Mouse (Mus musculus): ENCODE results near the gene Mrpl4. TPM values are rescaled to one million over a fixed set of nuclear protein-coding genes. Genes with fewer than 3 reads are reported as not detected.
"Not testable (repeated sequence)": the region's sequence is repeated elsewhere in the genome, so short reads cannot be mapped to it uniquely, and the experiment has no call there.

Gene Mrpl4
- polyA plus RNA-seq, 2 experiments, result 36.7 to 61.3 TPM

DNA sequence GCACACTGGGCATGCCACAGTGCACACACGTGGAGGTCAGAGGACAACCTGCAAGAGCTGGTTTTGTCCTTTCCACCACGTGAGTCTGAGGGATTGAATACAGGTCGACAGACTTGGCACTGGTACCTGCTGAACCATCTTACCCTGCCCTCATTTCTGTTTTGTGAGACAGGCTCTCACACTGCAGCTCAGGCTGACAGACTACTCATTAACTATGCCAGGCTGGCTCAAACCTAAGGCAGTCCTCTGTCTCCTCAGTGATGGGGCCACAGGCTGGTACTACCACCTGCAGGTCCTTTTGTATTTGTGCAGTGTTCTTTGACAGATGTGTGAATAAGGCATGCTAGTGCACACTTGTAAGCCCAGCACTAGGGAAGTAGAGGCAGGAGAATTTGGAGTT is 7.5 kb upstream of the Mrpl4 start:
- H3K4me3 ChIP-seq (ENCODE audit: insufficient read depth in 1 of 2, low read depth in 2 of 2, low read length in 2 of 2), result no peak overlapping the region
- no peaks in the 10 kb centered on the region for H3K9me3 ChIP-seq (ENCODE audit: control insufficient read depth, low read length)
- H3K4me1 ChIP-seq (replicated peaks; ENCODE audit: control insufficient read depth in 2 of 2, insufficient read depth in 2 of 2, low read length in 1 of 2), result peaks cover 0 to 3% of the 10 kb centered on the region in 2 experiments; a peak in 2 of 4 replicates
- H3K4me2 ChIP-seq (ENCODE audit: low read depth), result no peak overlapping the region
- no peaks in the 10 kb centered on the region for H3K36me3 ChIP-seq (replicated peaks; ENCODE audit: control insufficient read depth, insufficient read depth, low read depth)
- TF ChIP-seq CTCF (IDR thresholded peaks at IDR 0.05; ENCODE audit: low read depth), result no peak
- no peak for TF ChIP-seq EP300 (IDR thresholded peaks at IDR 0.05; ENCODE audit: low read depth)
- no peak overlapping the region for H3K9ac ChIP-seq (replicated peaks)
- 57% methylated on average over 3 of the region's 3 CpGs for WGBS (ENCODE audit: insufficient replicate concordance)
- H3K27me3 ChIP-seq (ENCODE audit: control insufficient read depth, insufficient read depth, low read length), result no peaks in the 10 kb centered on the region
- no peak overlapping the region for H3K27ac ChIP-seq
- ATAC-seq (ENCODE audit: insufficient read depth), result no peak
- no peak for DNase-seq (ENCODE audit: low read depth in 3 of 3, low spot score in 3 of 3)

DNA sequence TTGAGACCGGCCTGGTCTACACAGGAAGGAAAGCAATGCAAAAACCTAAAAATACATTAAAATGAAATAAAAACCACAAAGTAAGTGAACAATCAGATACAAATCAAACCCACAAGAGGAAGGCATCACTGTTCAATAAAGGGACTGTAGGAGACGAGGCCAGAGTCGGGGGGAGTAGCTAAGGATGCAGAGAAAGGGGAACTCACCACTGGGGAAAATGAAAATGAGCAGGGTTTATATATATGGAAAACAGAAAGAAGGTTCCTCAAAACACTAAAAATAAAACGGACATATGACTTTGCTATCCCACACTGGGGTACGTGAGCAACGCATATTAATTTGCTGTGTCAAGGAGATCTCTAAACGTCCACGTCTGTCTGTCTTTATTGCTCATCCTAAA is 5.5 kb upstream of the Mrpl4 start:
- Histone ChIP-seq H3K9me3 (ENCODE audit: control insufficient read depth, low read length) (no peaks in the 10 kb centered on the region), H3K36me3 (replicated peaks; ENCODE audit: control insufficient read depth, insufficient read depth, low read depth) (no peaks in the 10 kb centered on the region), H3K27me3 (ENCODE audit: control insufficient read depth, insufficient read depth, low read length) (no peaks in the 10 kb centered on the region), H3K9ac (replicated peaks) (no peak overlapping the region), H3K4me1 (replicated peaks; ENCODE audit: control insufficient read depth in 2 of 2, insufficient read depth in 2 of 2, low read length in 1 of 2) (peaks cover 0 to 3% of the 10 kb centered on the region in 2 experiments; a peak in 2 of 4 replicates), H3K4me2 (ENCODE audit: low read depth) (no peak overlapping the region), H3K4me3 (ENCODE audit: insufficient read depth in 1 of 2, low read depth in 2 of 2, low read length in 2 of 2) (no peak overlapping the region), H3K27ac (no peak overlapping the region)
- no peak for DNase-seq (ENCODE audit: low read depth in 3 of 3, low spot score in 3 of 3)
- no peak for ATAC-seq (ENCODE audit: insufficient read depth)
- WGBS (ENCODE audit: insufficient replicate concordance), result 62% methylated on average over 8 of the region's 8 CpGs
- no peak for TF ChIP-seq CTCF (IDR thresholded peaks at IDR 0.05; ENCODE audit: low read depth)
- TF ChIP-seq EP300 (IDR thresholded peaks at IDR 0.05; ENCODE audit: low read depth), result no peak

DNA sequence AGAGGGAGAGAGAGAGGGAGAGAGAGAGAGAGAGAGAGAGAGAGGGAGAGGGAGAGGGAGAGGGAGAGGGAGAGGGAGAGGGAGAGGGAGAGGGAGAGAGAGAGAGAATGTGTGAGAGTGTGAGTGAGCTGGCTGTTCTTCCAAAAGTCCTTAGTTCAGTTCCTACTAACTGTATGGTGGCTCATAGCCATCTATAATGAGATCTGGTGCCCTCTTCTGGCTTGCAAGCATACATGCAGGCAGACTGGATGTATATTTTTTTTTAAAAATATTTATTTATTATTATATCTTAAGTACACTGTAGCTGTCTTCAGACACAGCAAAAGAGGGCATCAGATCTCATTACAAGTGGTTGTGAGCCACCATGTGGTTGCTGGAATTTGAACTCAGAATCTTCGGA is 4.2 kb upstream of the Mrpl4 start:
- peak; percentile 66 for TF ChIP-seq CTCF (IDR thresholded peaks at IDR 0.05; ENCODE audit: low read depth)
- not testable (repeated sequence) for H3K27me3 ChIP-seq (ENCODE audit: control insufficient read depth, insufficient read depth, low read length); H3K27ac ChIP-seq; H3K4me2 ChIP-seq (ENCODE audit: low read depth); H3K36me3 ChIP-seq (replicated peaks; ENCODE audit: control insufficient read depth, insufficient read depth, low read depth); H3K4me3 ChIP-seq (ENCODE audit: insufficient read depth in 1 of 2, low read depth in 2 of 2, low read length in 2 of 2); DNase-seq (ENCODE audit: low read depth in 3 of 3, low spot score in 3 of 3); H3K4me1 ChIP-seq (replicated peaks; ENCODE audit: control insufficient read depth in 2 of 2, insufficient read depth in 2 of 2, low read length in 1 of 2); H3K9ac ChIP-seq (replicated peaks); H3K9me3 ChIP-seq (ENCODE audit: control insufficient read depth, low read length); ATAC-seq (ENCODE audit: insufficient read depth)
- 58% methylated on average over 1 of the region's 1 CpGs for WGBS (ENCODE audit: insufficient replicate concordance)

DNA sequence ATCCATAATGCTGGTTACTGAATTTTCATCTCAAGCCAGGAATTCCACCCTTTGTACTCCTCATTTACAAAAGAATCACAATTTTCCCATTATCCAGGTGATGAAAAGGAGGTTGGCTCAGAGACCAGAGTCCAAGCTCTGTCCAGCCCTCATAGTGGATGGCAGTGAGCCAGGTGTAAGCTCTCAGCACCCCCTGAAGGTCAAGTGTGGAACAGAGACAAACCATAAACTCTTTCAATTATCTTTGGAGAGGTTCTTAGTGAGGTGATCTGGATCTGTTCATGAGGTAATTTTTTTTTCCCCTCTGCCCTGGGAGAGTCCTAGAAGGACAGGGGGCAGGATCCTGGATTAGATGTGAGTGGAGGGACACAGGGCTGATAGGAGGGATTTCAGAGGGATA is 1.7 kb upstream of the Mrpl4 start:
- Histone ChIP-seq H3K4me3 (ENCODE audit: insufficient read depth in 1 of 2, low read depth in 2 of 2, low read length in 2 of 2) (no peak overlapping the region), H3K36me3 (replicated peaks; ENCODE audit: control insufficient read depth, insufficient read depth, low read depth) (no peaks in the 10 kb centered on the region; the same call in 1 of the 2 replicates), H3K27me3 (ENCODE audit: control insufficient read depth, insufficient read depth, low read length) (no peaks in the 10 kb centered on the region), H3K4me1 (replicated peaks; ENCODE audit: control insufficient read depth in 2 of 2, insufficient read depth in 2 of 2, low read length in 1 of 2) (peaks cover 5 to 8% of the 10 kb centered on the region in 2 experiments; a peak in 3 of 4 replicates), H3K4me2 (ENCODE audit: low read depth) (no peak overlapping the region), H3K27ac (no peak overlapping the region), H3K9ac (replicated peaks) (no peak overlapping the region), H3K9me3 (ENCODE audit: control insufficient read depth, low read length) (no peaks in the 10 kb centered on the region)
- ATAC-seq (ENCODE audit: insufficient read depth) (no peak), DNase-seq (ENCODE audit: low read depth in 3 of 3, low spot score in 3 of 3) (no peak)
- TF ChIP-seq CTCF (IDR thresholded peaks at IDR 0.05; ENCODE audit: low read depth), result peak; percentile 62
- no peak for TF ChIP-seq EP300 (IDR thresholded peaks at IDR 0.05; ENCODE audit: low read depth)

DNA sequence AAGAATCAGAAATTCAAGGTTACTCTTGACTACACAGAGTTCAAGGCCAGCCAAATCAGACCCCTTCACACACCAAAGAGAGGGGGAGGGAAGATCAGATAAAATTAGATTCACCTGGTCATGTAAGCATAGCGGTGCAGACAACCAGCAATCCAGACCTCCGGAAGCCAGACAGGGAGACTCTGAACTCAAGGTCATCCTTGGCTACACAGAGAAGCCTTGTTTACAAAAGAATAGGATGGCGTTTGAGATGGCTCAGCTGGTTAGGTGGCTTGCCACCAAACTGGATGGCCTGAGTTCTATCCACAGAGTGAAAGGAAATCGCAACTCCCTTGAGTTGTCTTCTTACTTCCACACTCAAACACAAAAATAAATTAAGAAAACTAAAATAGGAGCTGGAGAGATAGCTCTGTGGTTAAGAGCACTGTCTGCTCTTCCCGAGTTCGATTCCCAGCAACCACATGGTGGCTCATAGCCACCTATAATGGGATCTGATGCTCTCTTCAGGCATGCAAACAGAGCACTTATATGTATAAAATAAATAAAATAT is 812 bp upstream of the Mrpl4 start:
- Histone ChIP-seq H3K4me3 (ENCODE audit: insufficient read depth in 1 of 2, low read depth in 2 of 2, low read length in 2 of 2) (no peak overlapping the region), H3K36me3 (replicated peaks; ENCODE audit: control insufficient read depth, insufficient read depth, low read depth) (no peaks in the 10 kb centered on the region; the same call in 1 of the 2 replicates), H3K4me1 (replicated peaks; ENCODE audit: control insufficient read depth in 2 of 2, insufficient read depth in 2 of 2, low read length in 1 of 2) (peaks cover 5 to 8% of the 10 kb centered on the region in 2 experiments; a peak in 3 of 4 replicates), H3K27ac (no peak overlapping the region), H3K9ac (replicated peaks) (no peak overlapping the region), H3K9me3 (ENCODE audit: control insufficient read depth, low read length) (no peaks in the 10 kb centered on the region), H3K27me3 (ENCODE audit: control insufficient read depth, insufficient read depth, low read length) (no peaks in the 10 kb centered on the region), H3K4me2 (ENCODE audit: low read depth) (peak overlapping the region; percentile 91)
- TF ChIP-seq CTCF (IDR thresholded peaks at IDR 0.05; ENCODE audit: low read depth) (no peak), EP300 (IDR thresholded peaks at IDR 0.05; ENCODE audit: low read depth) (no peak)
- DNase-seq (ENCODE audit: low read depth in 3 of 3, low spot score in 3 of 3) (no peak), ATAC-seq (ENCODE audit: insufficient read depth) (no peak)
- 65% methylated on average over 6 of the region's 6 CpGs for WGBS (ENCODE audit: insufficient replicate concordance)
